Mouse (Mus musculus) regulatory T cell (primary cell): ENCODE measurements at regions not wholly inside any gene's neighbourhood (a gene's known extent, or its start where the extent isn't known, plus 50 kb on each side); places are given as distances from the start of the nearest gene placed in this dataset.

Experiments used
- in situ Hi-C: fragments of 300-600 bp; cut with MboI, MseI; formaldehyde crosslinking; loops from one replicate; pipeline ENCODE4 v1.15.1; 2025; ENCODE audit warnings: high pct_unique_total_duplicates

- in situ Hi-C loops: no loop called here
Observed at GRCm38 (mm10) chr2:169450801-169451200, 136.7 kb downstream of the Gm11011 start.

DNA sequence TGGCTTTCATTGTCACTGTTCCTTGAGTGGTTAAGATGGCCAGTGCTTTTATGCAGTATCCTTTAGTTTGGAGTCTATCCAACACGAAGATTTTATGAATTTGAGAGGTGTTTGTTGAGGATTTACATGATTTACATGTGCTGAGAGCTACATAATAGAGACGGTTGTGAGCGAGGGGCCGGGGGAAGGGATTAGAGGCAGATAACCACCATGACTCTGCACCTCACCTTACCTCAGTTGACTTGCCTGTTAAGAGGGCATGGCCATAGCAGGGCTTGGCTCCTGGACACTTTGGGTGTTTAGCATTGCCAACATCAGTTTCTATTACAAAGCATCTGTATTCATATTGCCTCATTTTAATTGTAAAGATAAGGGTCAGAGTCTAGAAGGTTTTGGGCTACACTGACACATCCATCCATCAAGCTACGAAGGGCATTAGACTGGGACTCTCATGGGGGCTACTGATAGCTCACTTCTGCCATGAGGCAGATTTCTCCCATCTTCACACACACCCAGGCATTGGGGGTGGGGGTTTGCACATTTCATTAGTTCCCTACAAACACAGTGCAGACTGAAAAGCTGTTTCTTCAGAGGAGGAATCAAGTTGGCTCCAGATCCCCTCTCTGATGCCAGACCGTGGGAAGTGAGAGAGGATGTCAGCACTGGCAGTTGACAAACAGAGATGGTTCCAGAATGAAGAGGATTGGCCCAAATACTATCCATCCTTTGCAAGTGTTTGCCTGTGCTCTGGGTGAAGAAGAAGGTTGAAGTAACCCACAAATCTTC is 139.9 kb downstream of the Gm11011 start:
- in situ Hi-C loops: no loop called here

GRCm38 (mm10) chr2:169445877-169446276 is 141.7 kb downstream of the Gm11011 start:
- in situ Hi-C loops: no loop called here

DNA sequence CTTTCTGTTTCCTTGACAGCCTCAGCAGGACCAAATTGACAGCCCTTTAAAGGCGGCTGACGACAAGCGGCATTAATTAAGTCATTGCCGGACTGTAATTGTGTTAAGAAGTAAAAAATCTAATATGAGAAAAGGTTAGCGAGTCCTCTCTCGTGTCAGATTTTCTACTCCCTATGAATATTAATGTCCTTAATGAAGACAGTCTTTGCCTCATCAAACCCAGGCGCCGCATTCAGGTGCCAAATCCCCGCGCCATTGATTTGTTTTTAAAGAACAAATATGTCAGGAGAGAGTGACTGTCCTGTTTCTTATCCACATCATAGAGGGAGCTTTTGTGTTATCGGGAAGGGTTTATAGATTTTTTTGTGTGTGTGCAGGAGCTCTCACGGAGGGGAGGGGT is 142.2 kb downstream of the Gm11011 start:
- in situ Hi-C loops: no loop called here

DNA sequence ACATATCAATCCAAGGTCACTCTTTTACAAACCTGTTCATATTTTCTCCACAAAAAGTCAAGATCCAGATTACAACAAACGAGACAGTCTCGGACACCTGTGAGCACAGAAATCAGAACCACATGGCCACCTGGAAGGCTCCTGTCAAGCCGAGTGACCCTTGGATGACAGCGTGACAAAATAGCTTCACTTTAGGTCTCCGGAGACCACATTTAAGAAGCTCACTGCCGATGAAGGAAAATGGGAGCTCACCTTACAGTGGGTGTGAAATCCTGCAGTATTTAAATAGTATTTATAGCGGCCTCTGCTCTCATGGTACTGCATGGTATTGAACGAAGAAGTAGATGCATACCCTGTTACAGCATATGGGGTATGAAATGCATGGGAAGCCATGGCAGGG is 144.3 kb downstream of the Gm11011 start:
- in situ Hi-C loops: no loop called here

DNA sequence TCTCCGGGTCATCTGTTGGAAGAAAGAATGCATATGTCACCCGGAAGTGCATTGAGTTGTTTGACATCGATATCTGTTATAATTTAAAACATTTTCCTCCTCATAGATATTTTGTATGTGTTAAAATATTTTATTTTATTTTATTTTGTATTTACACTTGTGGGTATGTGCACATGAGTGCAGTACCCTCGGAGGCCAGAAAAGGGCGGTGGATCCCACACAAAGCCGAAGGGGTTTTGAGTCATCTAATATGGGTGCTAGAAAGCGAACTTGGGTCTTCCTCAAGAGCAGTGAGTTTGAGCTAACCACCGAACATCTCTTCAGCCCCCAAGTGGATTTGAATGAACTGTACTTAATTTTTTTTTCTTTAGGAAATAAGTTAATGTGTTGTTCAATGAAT is 156.0 kb downstream of the Gm11011 start:
- in situ Hi-C loops: no loop called here

- in situ Hi-C loops: loop anchor here (10.0 kb wide), 1 partner anchor 625 kb away; no protein-coding TSS in a partner anchor
Observed at GRCm38 (mm10) chr2:169429411-169429810, 158.1 kb downstream of the Gm11011 start.

GRCm38 (mm10) chr2:169424166-169424920 is 163.2 kb downstream of the Gm11011 start:
- in situ Hi-C loops: loop anchor here (10.0 kb wide), 1 partner anchor 620 kb away; no protein-coding TSS in a partner anchor

- in situ Hi-C loops: no loop called here
Observed at GRCm38 (mm10) chr2:169412361-169412760, 175.2 kb downstream of the Gm11011 start.

DNA sequence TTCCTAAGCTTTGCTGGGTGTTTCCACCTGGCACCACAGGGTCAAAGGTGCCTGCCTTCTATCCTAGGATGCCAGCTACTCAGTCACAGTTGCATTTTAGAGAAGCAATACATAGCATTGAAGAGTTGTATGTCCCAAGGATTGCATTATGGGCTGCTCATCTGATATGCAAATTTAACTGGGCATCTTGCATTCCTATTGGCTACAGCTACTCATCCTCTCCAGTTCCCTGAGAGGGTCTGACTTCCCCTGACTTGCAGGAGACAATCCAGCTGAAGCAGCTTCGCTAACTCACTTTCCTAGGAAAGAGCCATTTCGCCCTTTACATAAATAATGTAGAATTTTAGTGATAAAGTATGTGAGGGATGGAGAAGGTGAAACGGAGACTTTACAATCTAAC is 177.5 kb downstream of the Gm11011 start:
- in situ Hi-C loops: no loop called here

DNA sequence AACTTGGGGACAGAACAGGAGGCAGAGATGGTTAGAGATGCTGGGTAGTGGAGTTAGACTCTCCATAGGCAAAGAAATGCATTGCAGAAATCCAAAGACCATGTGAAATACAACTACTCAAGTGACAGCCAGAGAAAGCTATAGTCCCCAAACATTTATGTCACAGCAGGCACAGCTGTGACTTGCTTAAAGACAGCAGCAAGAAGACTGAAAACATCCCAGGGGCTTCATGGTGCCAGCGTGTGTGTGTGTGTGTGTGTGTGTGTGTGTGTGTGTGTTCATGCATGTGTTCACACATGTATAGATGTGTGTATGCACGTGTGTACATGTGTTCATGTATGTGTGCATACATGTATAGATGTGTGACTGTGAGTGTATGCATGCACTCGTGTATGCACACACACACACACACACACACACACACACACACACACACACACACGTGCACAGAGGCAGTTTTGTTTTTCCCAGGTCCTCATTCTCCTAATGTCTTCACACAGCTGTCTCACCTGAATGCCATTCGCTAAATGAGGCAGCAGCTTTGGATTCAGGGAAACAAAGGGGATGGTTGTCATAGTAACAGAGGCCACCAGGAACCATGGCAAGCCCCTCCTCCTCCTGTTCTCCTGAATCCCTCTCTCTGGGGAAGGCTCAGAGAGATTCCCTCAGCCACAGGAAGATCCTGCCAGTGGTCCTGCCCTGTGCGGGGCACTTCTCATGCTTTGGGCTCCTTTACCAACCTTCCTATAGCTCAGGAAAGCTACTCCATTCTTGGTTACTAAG is 182.4 kb downstream of the Gm11011 start:
- in situ Hi-C loops: no loop called here

- in situ Hi-C loops: no loop called here
Observed at GRCm38 (mm10) chr2:169397758-169398157, 189.8 kb downstream of the Gm11011 start.

GRCm38 (mm10) chr2:169397013-169397412 is 190.5 kb downstream of the Gm11011 start:
- in situ Hi-C loops: no loop called here

DNA sequence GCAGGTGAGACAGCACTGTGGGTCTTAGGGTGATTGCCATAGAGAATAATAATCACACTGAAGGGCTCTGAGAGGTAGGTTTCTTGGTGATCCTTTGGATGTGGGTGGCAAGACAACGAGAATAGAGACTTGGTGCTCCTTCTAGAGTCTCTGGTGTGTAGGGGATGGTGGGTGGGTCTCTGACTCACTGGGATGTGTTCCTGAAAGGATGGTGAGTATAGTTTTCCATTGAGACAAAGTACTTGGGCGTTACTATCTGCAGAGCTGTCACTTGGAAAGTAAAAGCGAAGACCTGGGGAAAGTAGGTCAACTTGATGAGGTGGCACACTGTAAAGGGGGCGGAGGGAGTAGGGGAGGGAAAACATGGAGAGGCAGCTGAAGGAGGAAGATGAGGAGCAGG is 191.3 kb downstream of the Gm11011 start:
- in situ Hi-C loops: no loop called here

DNA sequence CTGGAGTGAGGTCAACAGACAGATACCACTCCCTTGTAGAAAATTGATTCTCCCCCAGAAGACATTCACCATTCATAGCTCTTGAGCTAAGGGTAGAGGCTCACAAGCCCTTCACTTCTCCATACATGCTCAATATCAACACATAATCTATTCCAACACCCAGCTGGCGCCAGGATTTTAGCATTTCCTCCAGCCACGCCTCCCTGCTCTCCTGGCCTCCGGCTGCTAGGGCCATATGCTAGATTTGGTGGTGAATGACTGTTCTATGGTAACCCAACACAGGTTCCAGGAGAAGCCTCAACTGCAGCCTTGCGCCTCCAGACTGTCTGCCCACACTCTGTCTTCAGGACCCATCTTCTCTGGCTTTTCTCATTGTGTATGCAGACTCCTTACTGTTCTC is 197.9 kb downstream of the Gm11011 start:
- in situ Hi-C loops: no loop called here

DNA sequence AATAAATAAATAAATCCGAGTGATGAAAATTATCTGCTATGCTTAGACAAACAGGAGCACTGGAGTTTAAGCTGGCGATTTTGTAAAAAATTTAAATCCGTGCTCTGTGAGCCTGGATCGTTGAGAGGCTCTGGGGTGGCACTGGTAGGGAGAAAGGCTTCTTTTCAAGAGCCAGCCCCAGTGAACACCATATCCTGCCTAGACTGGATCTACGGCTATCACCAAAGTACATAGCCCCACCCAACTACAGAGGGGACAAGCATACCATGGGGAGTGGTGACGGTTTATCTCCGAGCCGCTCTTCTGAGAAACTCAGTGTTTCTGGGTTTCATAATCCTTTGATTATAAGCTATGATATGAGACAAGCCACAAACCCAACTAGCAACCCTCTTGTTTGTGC is 199.0 kb downstream of the Gm11011 start:
- in situ Hi-C loops: no loop called here

GRCm38 (mm10) chr2:169387765-169388518 is 199.6 kb downstream of the Gm11011 start:
- in situ Hi-C loops: no loop called here

DNA sequence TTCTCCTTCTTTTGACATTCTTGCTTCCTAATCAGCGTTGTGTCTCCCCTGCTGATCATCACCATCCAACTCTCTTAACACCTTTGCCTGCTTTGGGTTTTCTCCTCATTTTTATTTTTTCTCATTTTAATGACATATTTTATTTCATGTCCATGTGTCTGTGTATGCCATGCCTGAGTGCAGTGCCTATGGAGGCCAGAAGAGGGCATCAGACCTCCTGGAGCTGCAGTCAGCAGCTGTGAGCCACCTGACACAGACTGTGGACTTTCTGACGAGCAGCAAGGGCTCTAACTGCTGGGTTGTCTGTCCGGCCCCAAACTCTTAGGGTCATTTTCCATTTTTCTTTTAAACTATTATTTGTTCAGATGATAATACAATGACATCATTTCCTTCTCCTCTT is 203.8 kb downstream of the Gm11011 start:
- in situ Hi-C loops: no loop called here

DNA sequence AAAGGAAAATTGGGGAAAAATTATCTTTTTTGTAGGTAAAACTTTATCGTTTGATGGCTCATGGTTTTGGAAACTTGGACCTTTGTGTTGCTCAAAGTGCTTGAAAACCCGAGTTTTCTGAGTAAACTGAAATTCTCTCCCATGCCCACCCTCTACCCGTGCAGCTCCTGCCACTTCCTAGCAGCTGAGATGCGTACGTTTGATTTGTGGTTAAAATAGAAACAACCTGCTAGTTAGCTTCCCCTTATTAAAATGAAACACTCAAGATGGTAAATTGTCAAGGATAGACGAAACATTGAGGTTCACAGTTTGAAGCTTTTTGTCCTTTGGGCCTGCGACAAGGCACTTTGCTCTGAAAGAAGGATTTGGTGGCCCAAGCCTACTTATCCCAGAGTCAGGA is 214.5 kb downstream of the Gm11011 start:
- in situ Hi-C loops: no loop called here

GRCm38 (mm10) chr2:169365046-169365445 is 222.5 kb downstream of the Gm11011 start:
- in situ Hi-C loops: loop anchor here (10.0 kb wide), 1 partner anchor 480 kb away; no protein-coding TSS in a partner anchor

DNA sequence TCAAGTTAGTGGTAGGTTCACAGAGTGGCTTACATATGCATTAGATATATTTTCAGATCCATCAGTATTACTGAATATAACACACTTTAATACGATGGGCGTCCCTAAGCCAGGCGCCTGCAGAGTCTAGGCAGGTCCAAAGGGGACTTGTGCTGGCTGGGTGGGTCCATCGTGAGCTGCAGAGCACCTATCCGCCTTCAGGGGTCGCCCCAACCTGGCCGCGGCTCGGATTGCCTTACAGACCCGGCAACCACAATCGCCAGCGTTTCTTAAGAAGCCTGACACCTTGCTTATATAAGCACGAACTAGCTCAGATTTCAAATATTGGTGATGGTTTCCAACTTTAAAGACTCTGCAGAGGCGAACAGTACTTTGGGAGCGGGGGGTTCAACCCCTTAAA is 227.3 kb downstream of the Gm11011 start:
- in situ Hi-C loops: loop anchor here (10.0 kb wide), 1 partner anchor 485 kb away; no protein-coding TSS in a partner anchor
